Mouse (Mus musculus) CD4-positive naive resting alpha-beta T cell, adult 57 days (primary cell): ENCODE results near the gene Zkscan2. TPM values are rescaled to one million over a fixed set of nuclear protein-coding genes. Genes with fewer than 3 reads are reported as not detected.

ENCODE experiments used
- total RNA-seq: library from RNA; stranded (reverse); gene quantifications from one replicate; pipeline ENCODE4 v1.2.4, GENCODE M21; 2023

The Zkscan2 gene
- 0.12 TPM for total RNA-seq

GRCm38 (mm10) chr7:123500239-123501219 is at the start of gene Zkscan2:
Gene Zkscan2, minus strand, starts transcription at chr7:123500449.

GRCm38 (mm10) chr7:123462070-123462501 is 38.2 kb downstream of the Zkscan2 start, which contains the start of gene Aqp8:
Gene Aqp8, plus strand, starts transcription at chr7:123462291.

Other genes starting within 250 kb of the Zkscan2 start
- gene Lcmt1, start 130.7 kb downstream of the Zkscan2 start, total RNA-seq = 17.1 TPM
- gene Arhgap17, start 130.5 kb downstream of the Zkscan2 start, total RNA-seq = 55.6 TPM
- gene Aqp8, start 38.2 kb downstream of the Zkscan2 start, total RNA-seq = not detected